In the genomic region with DNA sequence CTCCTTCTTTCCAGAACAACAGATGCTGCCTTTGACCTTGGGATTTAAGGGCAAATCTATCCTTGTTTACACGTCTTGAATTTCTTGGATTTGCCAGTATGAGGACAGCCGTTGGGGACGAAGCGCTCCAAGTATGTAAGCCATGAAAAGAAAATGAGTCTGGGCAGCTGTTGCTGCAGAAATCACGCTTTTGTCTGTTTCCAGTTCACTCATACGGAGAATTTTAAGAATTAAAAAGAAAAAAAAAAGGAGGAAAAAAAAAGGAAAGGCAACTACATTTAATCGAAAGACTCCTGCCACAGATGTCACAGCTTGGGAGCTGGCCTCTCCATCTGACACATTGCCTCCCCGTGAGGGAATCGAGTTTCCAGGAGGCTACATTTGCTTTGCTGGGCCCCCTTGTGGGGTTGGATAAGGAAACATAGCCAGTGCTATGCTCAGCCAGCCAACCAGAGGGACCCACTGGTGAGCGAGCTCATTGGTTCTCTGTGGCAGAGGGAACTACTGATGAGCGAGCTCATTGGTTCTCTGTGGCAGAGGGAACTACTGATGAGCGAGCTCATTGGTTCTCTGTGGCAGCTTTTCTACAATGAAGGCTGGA, we compare ENCODE assay signal across 8 mouse cellular contexts.
DNase-seq lines count a peak whose midpoint lies in the region; ATAC-seq lines count a peak whose summit lies in the region.

No protein-coding gene starts in this region.

- peak; percentile 14 for DNase-seq in WW6 (ENCODE audit: low read depth, low spot score)
- peak; percentile 70 for DNase-seq in cerebellum, postnatal 36 days
- peak; percentile 46 to 73 for DNase-seq in gastrocnemius, adult 8-10 months (ENCODE audit: low spot score in 2 of 2)
- peak; percentile 33 for DNase-seq in hindbrain, embryonic 14.5 days (ENCODE audit: low spot score)
- DNase-seq in layer of hippocampus, postnatal 14 days (ENCODE audit: low spot score in 2 of 2): peak; percentile 60 to 72
- DNase-seq in retina, embryonic 14.5 days (ENCODE audit: low spot score): peak; percentile 67
- DNase-seq in natural killer cell, adult 2 months (ENCODE audit: low spot score in 2 of 2): no peak

- no peak overlapping the region for H3K4me2 ChIP-seq in hindbrain, embryonic 14.5 days (replicated peaks)
- peak overlapping the region; percentile 41 for H3K4me2 ChIP-seq in lung, embryonic 16.5 days (ENCODE audit: low read depth, low read length)

- H3K9ac ChIP-seq in hindbrain, embryonic 14.5 days: no peak overlapping the region
- H3K9ac ChIP-seq in lung, embryonic 16.5 days (ENCODE audit: low read length): no peak overlapping the region

- no peaks in the 10 kb centered on the region for H3K36me3 ChIP-seq in hindbrain, embryonic 14.5 days (replicated peaks; ENCODE audit: control insufficient read depth, insufficient read depth)
- no peaks in the 10 kb centered on the region for H3K36me3 ChIP-seq in lung, embryonic 16.5 days (ENCODE audit: control insufficient read depth, insufficient read depth, low read length)

- no peaks in the 10 kb centered on the region for H3K9me3 ChIP-seq in hindbrain, embryonic 14.5 days (ENCODE audit: control insufficient read depth, low read length)
- H3K9me3 ChIP-seq in lung, embryonic 16.5 days (ENCODE audit: control insufficient read depth, low read length): no peaks in the 10 kb centered on the region

- H3K27me3 ChIP-seq in hindbrain, embryonic 14.5 days (ENCODE audit: control insufficient read depth, insufficient read depth, low read length): no peaks in the 10 kb centered on the region
- no peaks in the 10 kb centered on the region for H3K27me3 ChIP-seq in lung, embryonic 16.5 days (ENCODE audit: control insufficient read depth, insufficient read depth, low read depth, low read length)

- 46% methylated on average over 12 of the region's 12 CpGs for WGBS in hindbrain, embryonic 14.5 days
- 39% methylated on average over 12 of the region's 12 CpGs for WGBS in lung, embryonic 16.5 days

- H3K4me3 ChIP-seq in hindbrain, embryonic 14.5 days (replicated peaks; ENCODE audit: low read length): no peak overlapping the region
- no peak overlapping the region for H3K4me3 ChIP-seq in lung, embryonic 16.5 days (ENCODE audit: low read length)

- ATAC-seq in hindbrain, embryonic 14.5 days (ENCODE audit: low FRiP score): peak; percentile 84
- peak; percentile 93 for ATAC-seq in lung, embryonic 16.5 days (ENCODE audit: low read depth)

- H3K27ac ChIP-seq in hindbrain, embryonic 14.5 days: peak overlapping the region; percentile 38; the same call in 1 of the 2 replicates
- H3K27ac ChIP-seq in lung, embryonic 16.5 days (ENCODE audit: low read length): peak overlapping the region; percentile 39

- H3K4me1 ChIP-seq in hindbrain, embryonic 14.5 days (replicated peaks; ENCODE audit: control insufficient read depth, insufficient read depth, low read length): peaks cover 23% of the 10 kb centered on the region
- 0 out of 2 replicates have a peak, but pooled peaks cover 2% of the 10 kb centered on the region for H3K4me1 ChIP-seq in lung, embryonic 16.5 days (replicated peaks; ENCODE audit: control insufficient read depth, insufficient read depth, low read length)

Comparison
In these comparisons a context has a peak if more than half of its experiments do, and no peak if none do; other contexts are left out.
1. DNase-seq: peak in WW6 (single experiment), cerebellum, postnatal 36 days (2 of 2), gastrocnemius, adult 8-10 months (2 of 2), hindbrain, embryonic 14.5 days (single experiment), layer of hippocampus, postnatal 14 days (2 of 2) and retina, embryonic 14.5 days (single experiment); none in natural killer cell, adult 2 months (0 of 2).